In the genomic region with DNA sequence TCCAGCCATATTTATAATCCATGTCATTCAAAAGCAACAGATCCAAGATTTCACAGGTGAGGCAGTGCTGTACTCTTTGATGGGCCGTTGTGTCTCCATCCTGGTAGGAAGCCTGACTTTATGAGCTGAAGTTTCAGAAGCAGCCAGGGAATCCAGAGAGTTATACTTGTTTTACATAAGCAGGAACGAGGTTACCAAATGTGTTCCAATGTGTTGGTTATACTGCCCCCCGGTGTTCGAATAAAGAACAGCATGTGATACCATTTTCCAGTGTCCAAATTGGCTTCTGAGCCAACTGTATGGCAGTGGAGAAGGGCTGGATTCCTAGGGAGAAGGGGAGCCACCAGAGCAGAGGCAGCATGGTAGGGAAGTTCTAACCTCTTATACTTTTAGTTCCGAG, we compare ENCODE assay signal across 8 mouse cellular contexts. TPM values are rescaled to one million over a fixed set of nuclear protein-coding genes. Genes with fewer than 3 reads are reported as not detected.
DNase-seq lines count a peak whose midpoint lies in the region; ATAC-seq and TF ChIP-seq lines count a peak whose summit lies in the region.
"Had no signal": no experiment of that assay in that cellular context is flagged by ENCODE, and none has a peak within 500 bp of the region (broad histone marks: within the 10 kb centered on the region; RNA-seq: fewer than 3 reads in every experiment).

No protein-coding gene starts in this region.

- ATAC-seq in CD4-positive, CD25-positive, alpha-beta regulatory T cell, adult 4 months = peak; percentile 64

- peak; percentile 56; the same call in 1 of the 2 replicates for TF ChIP-seq CTCF in cerebellum, adult 2 months (IDR thresholded peaks at IDR 0.05; ENCODE audit: borderline replicate concordance, insufficient read depth, low read depth, low read length)
- no peak; the same call in 1 of the 2 replicates for TF ChIP-seq CTCF in lung, adult 2 months (IDR thresholded peaks at IDR 0.05; ENCODE audit: insufficient read depth, low read length)

- 9% methylated on average over 5 of the region's 5 CpGs for WGBS in cerebellum, adult 2 months
- WGBS in lung, adult 2 months = 10% methylated on average over 5 of the region's 5 CpGs

- no peaks in the 10 kb centered on the region; the same call in 1 of the 2 replicates for H3K4me1 ChIP-seq in cerebellum, adult 2 months (ENCODE audit: control insufficient read depth, insufficient read depth, low read length)
- no peaks in the 10 kb centered on the region for H3K4me1 ChIP-seq in lung, adult 2 months (ENCODE audit: control insufficient read depth, insufficient read depth, low read length)
- H3K4me1 ChIP-seq: limb, embryonic 12.5 days had no signal

- peak; percentile 86 for DNase-seq in MN1 (ENCODE audit: low spot score)
- DNase-seq in cerebellum, adult 2 months = peak; percentile 65 to 74
- peak; percentile 28 to 89 for DNase-seq in frontal cortex, adult 2 months (ENCODE audit: extremely low spot score in 1 of 2, low spot score in 1 of 2)
- peak; percentile 67 to 71 for DNase-seq in kidney, postnatal 4 days
- DNase-seq in lung, adult 2 months = peak; percentile 58
- peak; percentile 82 to 85 for DNase-seq in right cerebral cortex, adult 2 months (ENCODE audit: low spot score in 2 of 2)

- no peak overlapping the region for H3K27ac ChIP-seq in cerebellum, adult 2 months (ENCODE audit: insufficient read depth, low read length)
- H3K27ac ChIP-seq: limb, embryonic 12.5 days had no signal

- H3K27me3 ChIP-seq in cerebellum, adult 2 months (ENCODE audit: control insufficient read depth, insufficient read depth, low read length) = no peaks in the 10 kb centered on the region
- H3K27me3 ChIP-seq: limb, embryonic 12.5 days had no signal

- H3K4me3 ChIP-seq in cerebellum, adult 2 months (replicated peaks; ENCODE audit: insufficient read depth, low read depth, low read length) = no peak overlapping the region
- no peak overlapping the region for H3K4me3 ChIP-seq in lung, adult 2 months (replicated peaks; ENCODE audit: extremely low read depth, low read depth, low read length)
- H3K4me3 ChIP-seq: limb, embryonic 12.5 days had no signal

- no peak for TF ChIP-seq POLR2A in cerebellum, adult 2 months (IDR thresholded peaks at IDR 0.05; ENCODE audit: borderline replicate concordance, insufficient read depth, low read length)
- TF ChIP-seq POLR2A in lung, adult 2 months (IDR thresholded peaks at IDR 0.05; ENCODE audit: borderline replicate concordance, extremely low read depth, low read depth, low read length) = no peak

RNA-seq across cellular contexts. Expression of a gene that starts 29.5 kb away (rescaled TPM):
- polyA plus RNA-seq in CD4-positive, CD25-positive, alpha-beta regulatory T cell, adult 4 months (2017; shearing (Covaris generic)) = 10 to 100 TPM; 21.3 to 24.1 TPM
- polyA plus RNA-seq in cerebellum, adult 2 months (2012; rRNA removed) = 5.4 and 5.8 TPM in 2 replicates
- polyA plus RNA-seq in frontal cortex, adult 2 months (2012; rRNA removed) = 6.8 and 8.2 TPM in 2 replicates
- 10.8 and 14.4 TPM in 2 replicates for polyA plus RNA-seq in lung, adult 2 months (2012; rRNA removed)

RNA-seq across cellular contexts. Expression of a gene that starts 46.3 kb away (rescaled TPM):
- 10 to 100 TPM; 38.9 to 44.7 TPM for polyA plus RNA-seq in CD4-positive, CD25-positive, alpha-beta regulatory T cell, adult 4 months (2017; shearing (Covaris generic))
- 64.5 and 69.7 TPM in 2 replicates for polyA plus RNA-seq in cerebellum, adult 2 months (2012; rRNA removed)
- 59.8 and 68.6 TPM in 2 replicates for polyA plus RNA-seq in frontal cortex, adult 2 months (2012; rRNA removed)
- polyA plus RNA-seq in lung, adult 2 months (2012; rRNA removed) = 123 and 131 TPM in 2 replicates
